Mouse (Mus musculus) kidney, adult 2 months (tissue): ENCODE measurements around the gene Gm17949. TPM values are rescaled to one million over a fixed set of nuclear protein-coding genes. Genes with fewer than 3 reads are reported as not detected.

Source experiments
- DNase-seq: peaks from one replicate; pipeline ENCODE4 v3.0.0; 2021
- H3K27ac ChIP-seq: fragments of 200-500 bp; 2 replicates; pipeline ENCODE4 v1.5.1; 2012; ENCODE audit warnings: low read depth, low read length, control low read depth, inconsistent platforms; ENCODE audit not compliant: insufficient read depth
- H3K27me3 ChIP-seq: fragments of 200-500 bp; replicated peaks from 2 replicates; pipeline ENCODE4 v1.6.1; 2012; ENCODE audit warnings: mild to moderate bottlenecking, moderate library complexity, low read length, inconsistent platforms; ENCODE audit not compliant: control insufficient read depth, insufficient read depth
- H3K36me3 ChIP-seq: fragments of 200-500 bp; 2 replicates; pipeline ENCODE4 v1.6.1; 2012; ENCODE audit warnings: mild to moderate bottlenecking, moderate library complexity, low read length, inconsistent platforms; ENCODE audit not compliant: control insufficient read depth, insufficient read depth
- H3K4me1 ChIP-seq: fragments of 200-500 bp; 2 replicates; pipeline ENCODE4 v1.6.1; 2011; ENCODE audit warnings: low read length; ENCODE audit not compliant: control insufficient read depth, insufficient read depth
- H3K4me3 ChIP-seq: fragments of 200-500 bp; 2 replicates; pipeline ENCODE4 v1.5.1; 2011; ENCODE audit warnings: mild to moderate bottlenecking, low read depth, low read length, control low read depth; ENCODE audit not compliant: insufficient read depth
- CTCF ChIP-seq: fragments of 200-500 bp; conservative IDR thresholded peaks from 2 replicates; pipeline ENCODE4 v1.5.1; 2011; ENCODE audit warnings: low read depth, mild to moderate bottlenecking, control low read depth, low read length, moderate library complexity, mixed read lengths; ENCODE audit not compliant: insufficient read depth, insufficient read length
- POLR2A ChIP-seq: fragments of 200-500 bp; IDR thresholded peaks from one replicate; pipeline ENCODE4 v1.6.1; 2011; ENCODE audit warnings: low read depth, low read length, control low read depth
- WGBS: fragments of 180-500 bp; shearing (Covaris S2); methylation state at CpG from one replicate; pipeline ENCODE4 v1.1.7; 2018; 5-methylcytosine and 5-hydroxymethylcytosine counted together
- polyA plus RNA-seq: library from polyadenylated mRNA; depleted of rRNA; stranded (reverse); fragments of >200 nt; gene quantifications from 2 replicates; pipeline ENCODE4 v1.2.3, GENCODE M21; 2012; rRNA removed

The Gm17949 gene
- 0.11 and 0.15 TPM in 2 replicates for polyA plus RNA-seq

DNA sequence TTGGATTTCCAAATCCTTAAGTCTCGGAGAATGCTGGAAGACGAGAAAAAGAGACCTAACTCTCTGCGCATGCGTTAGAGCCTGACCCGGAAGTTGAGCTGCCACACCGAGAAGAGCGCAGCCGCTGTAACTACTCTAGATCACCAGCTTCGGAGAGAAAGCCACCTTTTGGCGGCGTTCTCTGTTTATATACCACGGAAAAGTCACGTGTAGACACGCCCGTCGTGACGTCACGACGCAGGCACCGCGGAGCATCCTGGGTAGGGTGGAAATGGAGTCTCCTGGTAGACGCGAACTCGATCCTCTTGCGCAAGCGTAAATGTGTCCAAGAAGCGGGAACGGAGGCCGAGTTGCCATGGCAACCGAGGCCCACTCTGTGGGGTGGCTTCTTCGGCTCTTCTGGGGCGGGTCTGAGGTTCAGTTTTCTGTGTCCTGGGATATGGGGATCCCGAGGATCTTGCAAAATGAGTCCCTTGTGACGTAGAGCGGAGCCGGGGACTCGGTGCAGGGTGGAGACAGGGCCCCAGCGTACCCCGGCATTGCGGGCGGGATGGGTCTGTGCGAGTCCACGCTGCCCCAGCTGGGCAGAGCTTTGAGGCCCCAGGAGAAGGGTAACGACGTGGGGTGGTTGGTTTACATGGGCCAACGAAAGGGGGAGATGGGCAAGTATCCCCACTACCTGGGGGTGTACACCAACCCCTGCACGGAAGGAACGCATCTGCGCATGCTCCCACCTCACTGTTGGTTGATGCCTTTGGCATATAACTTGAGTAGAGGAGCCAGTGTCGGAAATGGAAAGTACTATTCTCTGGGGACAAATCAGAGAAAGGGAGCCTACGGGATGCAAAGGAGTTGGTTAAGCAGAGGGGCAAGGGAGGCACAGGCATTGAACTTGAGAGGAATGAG, at the start of gene Gm17949, which contains the start of gene Gtf2f1:
Gm17949 (plus strand) TSS at position 234 of the 906 bp plus-strand sequence.
Gtf2f1 (minus strand) TSS at position 53 of the 906 bp plus-strand sequence.
- H3K36me3 ChIP-seq: no peaks in the 10 kb centered on the region
- DNase-seq: peak; percentile 97
- WGBS: under 1% methylated on average over 51 of the region's 51 CpGs
- peak within 1 kb of the TSS; percentile 66 for H3K27ac ChIP-seq
- H3K4me1 ChIP-seq: peaks cover 8% of the 10 kb centered on the region; the same call in 1 of the 2 replicates
- TF ChIP-seq POLR2A (peak; percentile 98), CTCF (0 out of 2 replicates have a peak, but pooled peaks have one; percentile 11)
- no peaks in the 10 kb centered on the region for H3K27me3 ChIP-seq
- H3K4me3 ChIP-seq: peak within 1 kb of the TSS; percentile 88

- Histone ChIP-seq H3K4me3 (no peak overlapping the region), H3K27ac (no peak overlapping the region), H3K36me3 (no peaks in the 10 kb centered on the region), H3K4me1 (no peaks in the 10 kb centered on the region), H3K27me3 (no peaks in the 10 kb centered on the region)
- TF ChIP-seq POLR2A (no peak), CTCF (0 out of 2 replicates have a peak, but pooled peaks have one; percentile 6)
- 93% methylated on average over 4 of the region's 4 CpGs for WGBS
- no peak for DNase-seq
Measured at GRCm38 (mm10) chr17:56961880-56962279, 49.4 kb upstream of the Gm17949 start.

DNA sequence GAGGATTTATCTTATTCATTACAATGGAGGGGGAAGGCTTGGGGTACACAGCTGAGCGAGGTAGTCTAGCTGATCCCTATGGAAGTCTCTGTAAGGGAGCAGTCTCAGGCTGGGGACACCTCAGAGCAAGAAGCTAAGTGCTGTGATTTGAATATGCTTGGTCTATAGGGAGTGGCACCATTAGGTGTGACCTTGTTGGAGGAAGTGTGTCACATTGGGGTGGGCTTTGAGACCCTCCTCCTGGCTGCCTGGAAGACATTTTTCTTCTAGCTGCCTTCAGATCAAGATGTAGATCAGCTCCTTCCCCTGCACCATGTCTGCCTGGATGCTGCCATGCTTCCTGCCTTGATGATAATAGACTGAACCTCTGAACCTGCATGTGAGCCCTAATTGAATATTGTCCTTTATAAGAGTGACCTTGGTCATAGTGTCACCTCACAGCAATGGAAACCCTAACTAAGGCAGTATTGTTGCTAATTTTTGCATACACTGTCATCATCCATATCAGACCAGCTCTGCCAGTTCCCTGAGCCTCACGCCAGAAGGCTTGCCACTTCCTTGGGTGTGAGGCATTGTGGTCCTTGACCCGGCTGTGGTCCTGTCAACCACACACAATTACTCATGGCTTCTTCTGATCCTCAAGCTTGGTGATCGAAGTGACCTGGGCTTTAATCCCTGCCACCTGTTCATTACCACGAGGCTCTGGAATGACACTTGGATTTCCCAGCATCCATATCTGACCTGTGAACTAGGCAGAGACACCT, 48.4 kb upstream of the Gm17949 start:
- Histone ChIP-seq H3K27ac (no peak overlapping the region), H3K36me3 (no peaks in the 10 kb centered on the region), H3K4me1 (no peaks in the 10 kb centered on the region), H3K4me3 (no peak overlapping the region), H3K27me3 (no peaks in the 10 kb centered on the region)
- DNase-seq: no peak
- 82% methylated on average over 5 of the region's 5 CpGs for WGBS
- TF ChIP-seq CTCF (no peak), POLR2A (no peak)

DNA sequence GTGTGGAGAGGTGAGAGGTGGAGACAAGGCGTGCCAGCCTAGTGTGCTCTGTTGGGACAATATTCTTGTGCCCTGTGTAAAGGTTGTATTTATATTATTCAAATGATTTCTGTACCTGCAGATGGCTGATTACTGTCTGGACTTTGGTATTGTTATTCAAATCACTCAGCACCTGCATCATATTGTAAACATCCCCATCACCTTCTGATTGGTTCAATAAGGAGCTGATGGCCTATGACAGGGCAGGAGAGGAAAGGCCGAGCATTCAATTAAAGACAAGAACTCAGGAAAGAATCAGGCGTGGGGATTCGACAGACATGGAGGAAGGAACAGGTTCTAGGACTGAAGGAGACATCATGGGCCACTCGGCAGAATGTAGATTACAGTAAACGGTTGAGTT, 47.6 kb upstream of the Gm17949 start:
- Histone ChIP-seq H3K27ac (no peak overlapping the region), H3K4me1 (no peaks in the 10 kb centered on the region), H3K4me3 (no peak overlapping the region), H3K36me3 (no peaks in the 10 kb centered on the region), H3K27me3 (no peaks in the 10 kb centered on the region)
- TF ChIP-seq POLR2A (no peak), CTCF (no peak)
- DNase-seq: no peak
- 75% methylated on average over 6 of the region's 6 CpGs for WGBS

- WGBS: 49% methylated on average over 3 of the region's 3 CpGs
- TF ChIP-seq POLR2A (no peak), CTCF (no peak)
- Histone ChIP-seq H3K4me1 (no peaks in the 10 kb centered on the region), H3K36me3 (no peaks in the 10 kb centered on the region), H3K4me3 (no peak overlapping the region), H3K27ac (no peak overlapping the region), H3K27me3 (no peaks in the 10 kb centered on the region)
- no peak for DNase-seq
Measured at GRCm38 (mm10) chr17:56969321-56969720, 41.9 kb upstream of the Gm17949 start.

GRCm38 (mm10) chr17:56970081-56970480, 41.2 kb upstream of the Gm17949 start:
- no peaks in the 10 kb centered on the region for H3K36me3 ChIP-seq
- H3K4me3 ChIP-seq: no peak overlapping the region
- 67% methylated on average over 5 of the region's 5 CpGs for WGBS

More at GRCm38 (mm10) chr17:56970081-56970480, 41.2 kb upstream of the Gm17949 start:
- no peak overlapping the region for H3K27ac ChIP-seq
- no peaks in the 10 kb centered on the region for H3K4me1 ChIP-seq
- TF ChIP-seq POLR2A (no peak), CTCF (no peak)
- no peaks in the 10 kb centered on the region for H3K27me3 ChIP-seq
- DNase-seq: no peak
